Mouse (Mus musculus) gastrocnemius, postnatal 4 days (tissue): Measurements from ENCODE around the gene Akr1cl. TPM values are rescaled to one million over a fixed set of nuclear protein-coding genes. Genes with fewer than 3 reads are reported as not detected.
A peak's percentile ranks its signal among the peaks of the same experiment; 100 is the strongest.
"Not testable (repeated sequence)": the region's sequence is repeated elsewhere in the genome, so short reads cannot be mapped to it uniquely, and the experiment has no call there.

Source experiments
- DNase-seq, 2 experiments: peaks; one replicate each; pipeline ENCODE4 v3.0.0; 2021 to 2022; ENCODE audit warnings: low spot score in 2 of 2, mixed read lengths in 2 of 2
- long read RNA-seq, 2 experiments: library from polyadenylated mRNA; stranded (forward); transcript quantifications; one replicate each; pipeline ENCODE4 v2.0.0; 2021
- total RNA-seq, 2 experiments: library from RNA; stranded (reverse); gene quantifications; 2 replicates each; pipeline ENCODE4 v1.2.3; 2021

Akr1cl gene
- total RNA-seq = not detected
- long read RNA-seq, experiment 1 = 0 reads
- long read RNA-seq, experiment 2 = 0 reads

DNA sequence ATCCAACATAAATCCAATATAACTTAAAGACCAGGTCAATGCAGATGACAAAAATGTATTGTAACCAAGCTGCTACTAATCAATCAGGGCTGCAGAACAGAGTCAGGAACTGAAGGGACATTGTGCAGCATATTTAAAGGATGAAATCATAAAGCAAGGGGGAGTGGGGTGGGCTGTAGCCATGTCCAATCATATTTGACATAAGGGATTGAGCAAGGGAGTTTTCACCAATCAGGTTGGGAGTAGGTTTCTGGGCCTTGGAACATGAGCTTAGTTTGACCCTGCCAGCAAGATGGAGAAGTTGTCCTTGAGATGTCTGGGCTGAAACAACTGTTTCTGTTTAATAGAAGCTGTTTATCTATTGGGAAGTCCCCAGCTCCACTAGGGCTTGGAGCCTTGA, at the start of gene Akr1cl:
TSS of gene Akr1cl (minus strand) at position 119 of the 400 bp plus-strand sequence.
- DNase-seq = no peak

DNA sequence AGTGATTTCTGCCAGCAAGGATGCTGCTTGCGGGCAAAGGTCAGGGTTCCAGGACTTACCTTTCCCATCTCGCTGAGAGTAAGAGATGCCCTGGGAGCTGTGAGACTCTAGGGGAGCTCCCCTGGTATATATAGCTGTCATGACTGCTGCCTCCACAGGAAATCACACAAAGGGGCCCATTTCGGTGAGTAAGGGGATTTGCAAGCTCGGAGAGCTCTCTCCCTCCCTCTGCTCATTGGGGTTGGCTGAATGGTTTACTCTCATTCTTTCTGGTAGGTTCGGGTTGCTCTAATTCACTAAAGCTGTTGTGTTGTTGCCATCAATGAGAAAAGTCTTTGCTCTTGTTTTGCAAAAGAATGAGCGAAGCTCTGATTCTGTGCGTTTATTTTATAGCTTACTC, 49.6 kb upstream of the Akr1cl start, which contains the start of gene Crygb:
TSS of gene Crygb (minus strand) at position 101 of the 400 bp plus-strand sequence.
- DNase-seq = no peak

DNA sequence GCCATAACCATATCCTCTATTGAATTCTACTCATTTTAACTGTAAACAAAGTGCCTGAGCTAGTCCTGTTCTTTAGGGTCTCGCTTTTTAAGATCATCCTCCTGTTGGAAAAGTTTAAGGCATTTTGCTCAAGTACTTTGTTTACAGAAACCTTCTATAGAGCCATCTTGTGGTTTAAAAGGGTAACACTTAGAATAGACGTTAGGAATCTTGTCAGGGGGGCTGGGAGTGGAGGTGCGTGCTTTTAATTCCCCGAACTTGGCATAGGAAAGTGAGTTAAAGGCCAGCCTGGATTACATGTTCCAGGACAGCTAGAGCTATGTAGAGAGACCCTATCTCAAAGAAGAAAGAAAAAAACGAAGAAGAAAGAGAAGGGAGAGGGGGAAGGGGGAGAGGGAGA, 43.0 kb upstream of the Akr1cl start:
- no peak for DNase-seq

DNA sequence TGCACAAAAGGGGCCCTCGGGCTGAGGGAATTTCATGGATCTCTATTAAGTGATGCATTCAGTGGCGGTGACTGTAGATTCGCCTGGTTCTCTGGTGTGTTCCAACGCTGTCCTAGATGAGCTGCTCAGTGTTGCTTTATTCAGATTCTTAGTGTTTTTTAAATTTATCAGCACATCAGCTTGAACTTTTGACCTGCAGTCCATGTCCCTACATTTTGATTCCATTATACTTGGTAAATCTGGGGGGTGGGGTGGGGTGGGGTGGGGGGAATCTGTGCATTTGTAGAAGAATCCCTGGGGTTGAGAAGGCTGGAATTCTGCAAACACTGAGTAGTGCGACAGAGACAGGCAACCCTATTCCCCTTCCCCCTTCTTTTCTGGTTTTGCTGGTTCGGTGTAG, 41.0 kb upstream of the Akr1cl start, which contains the start of gene Crygc:
TSS of gene Crygc (minus strand) at position 101 of the 400 bp plus-strand sequence.
- DNase-seq = no peak

DNA sequence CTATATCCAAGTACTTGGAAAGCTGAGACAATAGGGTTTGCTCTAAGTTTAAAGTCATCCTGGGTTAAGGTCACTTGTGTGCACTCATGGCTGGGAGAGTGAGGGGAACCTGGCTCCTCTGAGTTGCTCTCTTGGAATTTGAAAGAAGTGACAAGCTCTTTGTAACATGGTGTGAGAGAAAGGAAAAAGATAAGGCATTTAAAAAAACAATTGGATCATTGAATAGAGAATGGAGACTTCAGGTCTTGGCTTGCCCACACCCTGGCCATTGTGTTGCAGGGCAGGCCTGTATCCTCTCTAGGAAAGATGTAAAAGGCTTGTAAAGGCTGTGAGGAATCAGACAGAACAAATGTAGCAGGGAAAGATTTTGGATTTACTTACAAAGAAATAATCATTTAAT, 35.3 kb upstream of the Akr1cl start:
- no peak for DNase-seq

DNA sequence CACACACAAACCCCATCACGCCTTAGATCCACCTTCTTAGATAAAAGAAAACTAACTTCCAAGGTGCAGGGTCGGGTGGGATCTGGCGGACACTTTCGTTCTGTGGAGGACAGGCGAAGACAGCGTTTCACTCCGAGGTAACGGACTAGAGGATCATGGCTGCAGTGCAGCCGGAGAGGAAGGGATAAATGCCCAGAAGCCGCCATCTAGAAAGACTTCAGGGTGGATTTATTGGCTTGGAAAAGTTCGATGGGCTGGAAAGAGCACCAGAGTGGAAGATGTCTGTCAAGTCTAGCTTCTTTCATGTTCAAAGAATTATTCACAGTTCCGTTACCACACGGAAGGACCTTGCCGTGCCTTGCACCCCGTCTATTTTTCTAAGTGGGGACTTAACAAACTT, 31.6 kb upstream of the Akr1cl start:
- no peak for DNase-seq

DNA sequence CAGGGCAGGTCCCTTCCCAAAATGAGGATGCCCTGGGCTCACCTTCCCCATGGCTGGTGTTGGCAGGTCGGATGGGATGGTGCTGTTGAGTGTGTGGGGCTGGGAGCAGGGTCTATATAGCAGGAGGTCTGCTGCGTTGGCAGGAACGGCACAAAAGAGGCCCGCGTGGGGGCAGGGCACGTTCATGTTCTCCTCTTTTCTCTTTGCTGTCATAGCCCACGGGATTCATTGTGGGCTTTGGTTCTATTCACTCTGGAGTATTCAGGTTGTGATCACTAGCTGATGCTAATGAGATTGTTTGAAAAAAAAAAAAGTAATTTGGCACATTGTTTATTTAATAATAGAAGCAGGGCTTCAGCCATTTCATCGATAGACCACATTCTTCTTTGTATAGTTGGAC, 30.8 kb upstream of the Akr1cl start, which contains the start of gene Crygd:
TSS of gene Crygd (minus strand) at position 101 of the 400 bp plus-strand sequence.
- no peak for DNase-seq

DNA sequence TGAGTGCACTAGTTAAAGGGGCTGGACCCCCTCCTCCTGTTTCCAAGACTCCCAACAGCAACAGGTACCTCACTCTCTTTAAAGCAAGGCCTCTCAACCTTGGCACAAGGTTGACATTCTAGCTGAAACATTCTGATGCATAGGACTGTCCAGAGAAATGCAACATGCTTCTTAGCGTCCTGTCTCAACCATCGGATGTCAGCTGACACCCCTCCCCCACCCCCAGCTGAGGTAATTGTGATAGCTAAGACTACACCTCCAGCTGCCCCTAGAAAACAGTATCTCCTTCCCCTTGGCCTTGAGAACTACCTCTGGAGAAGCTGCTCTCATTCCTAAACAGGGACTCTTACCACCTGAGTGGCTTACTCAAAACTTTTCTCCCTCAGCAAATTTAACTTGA, 19.6 kb upstream of the Akr1cl start:
- no peak for DNase-seq

DNA sequence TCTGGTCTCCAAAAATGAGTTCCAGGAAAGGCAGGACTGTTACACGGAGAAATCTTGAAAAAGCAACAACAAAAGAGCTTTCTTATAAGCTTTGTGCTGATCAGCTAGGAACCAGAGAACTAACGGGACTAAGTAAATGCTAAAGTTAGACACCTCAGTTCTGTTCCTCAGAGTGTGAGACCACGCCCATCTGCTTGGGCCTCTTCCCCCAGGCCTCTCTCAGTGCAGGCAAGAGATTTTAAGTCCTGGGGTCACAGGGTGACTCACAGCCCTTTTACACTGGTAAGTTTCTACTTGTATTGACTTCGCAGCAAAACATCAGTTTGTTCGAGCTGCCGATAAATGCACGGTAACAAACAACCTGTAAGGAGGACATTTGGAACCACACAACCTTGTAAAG, 19.1 kb upstream of the Akr1cl start:
- no peak for DNase-seq

DNA sequence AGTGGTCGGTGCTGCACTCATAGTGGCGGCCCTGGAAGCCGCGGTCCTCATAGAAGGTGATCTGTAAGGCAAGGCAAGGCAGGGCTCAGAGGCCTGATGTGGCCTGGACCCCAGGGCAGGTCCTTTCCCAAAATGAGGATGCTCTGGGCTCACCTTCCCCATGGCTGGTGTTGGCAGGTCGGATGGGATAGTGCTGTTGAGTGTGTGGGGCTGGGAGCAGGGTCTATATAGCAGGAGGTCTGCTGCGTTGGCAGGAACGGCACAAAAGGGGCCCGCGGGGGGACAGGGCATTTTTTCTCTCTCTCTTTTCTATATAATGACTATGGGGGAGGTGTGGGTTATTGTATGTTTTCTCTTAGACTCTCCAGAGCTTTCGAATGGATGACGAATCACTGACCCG, 18.4 kb upstream of the Akr1cl start, which contains the start of gene Cryge:
TSS of gene Cryge (minus strand) at position 198 of the 400 bp plus-strand sequence.
- DNase-seq = not testable (repeated sequence)

DNA sequence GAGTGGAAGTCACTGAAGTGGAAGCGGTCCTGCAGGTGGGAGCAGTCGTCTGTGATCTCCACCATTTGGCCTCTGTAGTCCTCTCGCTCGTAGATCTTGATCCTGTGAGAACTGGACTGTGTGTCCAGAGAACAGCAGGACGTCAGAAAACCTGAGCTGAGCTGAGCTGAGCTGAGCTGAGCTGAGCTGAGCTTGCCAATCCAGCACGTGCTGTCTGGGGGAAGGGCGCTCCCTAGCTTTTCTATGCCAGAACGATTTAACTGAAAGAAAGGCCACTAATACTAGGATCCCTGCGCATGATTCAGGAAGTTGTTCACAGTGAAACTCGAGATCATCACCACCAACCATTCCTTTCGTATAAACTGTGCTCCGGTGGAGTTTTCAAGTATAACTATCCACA, 16.2 kb upstream of the Akr1cl start:
- peak in 1 of 2 experiments; percentile 45 for DNase-seq

DNA sequence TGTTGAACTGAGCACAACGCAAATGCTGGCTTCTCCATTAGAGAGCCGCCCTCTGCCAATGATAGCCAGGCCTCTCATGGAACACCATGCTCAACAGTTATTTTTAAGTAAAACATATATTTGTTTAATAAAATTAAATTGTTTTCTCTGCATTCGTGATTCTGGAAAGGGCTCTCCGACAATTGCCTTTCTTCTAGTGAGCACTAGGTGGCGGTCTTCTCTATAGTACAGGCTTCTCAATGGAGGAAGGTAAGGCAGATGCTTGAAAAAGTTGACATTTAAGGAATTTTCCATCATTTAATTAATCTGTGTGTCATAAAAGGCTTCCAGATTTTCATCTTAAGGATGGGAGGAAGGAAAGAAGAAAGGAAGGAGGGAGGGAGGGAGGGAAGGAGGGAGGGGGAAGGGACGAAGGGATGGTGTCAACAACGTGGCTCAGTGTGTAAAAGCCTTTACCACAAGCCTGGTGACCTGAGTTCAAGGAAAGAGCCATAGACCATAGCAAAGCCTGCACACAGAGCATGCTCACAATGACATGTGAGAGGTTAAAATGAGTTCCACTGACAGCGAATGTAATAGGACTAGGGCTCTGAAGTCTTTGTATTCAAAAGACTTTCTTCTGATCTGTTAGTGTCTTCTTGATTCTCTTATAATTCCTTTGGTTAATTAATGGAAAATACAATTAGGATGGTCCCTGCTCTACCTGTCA, 14.0 kb upstream of the Akr1cl start:
- DNase-seq = no peak

DNA sequence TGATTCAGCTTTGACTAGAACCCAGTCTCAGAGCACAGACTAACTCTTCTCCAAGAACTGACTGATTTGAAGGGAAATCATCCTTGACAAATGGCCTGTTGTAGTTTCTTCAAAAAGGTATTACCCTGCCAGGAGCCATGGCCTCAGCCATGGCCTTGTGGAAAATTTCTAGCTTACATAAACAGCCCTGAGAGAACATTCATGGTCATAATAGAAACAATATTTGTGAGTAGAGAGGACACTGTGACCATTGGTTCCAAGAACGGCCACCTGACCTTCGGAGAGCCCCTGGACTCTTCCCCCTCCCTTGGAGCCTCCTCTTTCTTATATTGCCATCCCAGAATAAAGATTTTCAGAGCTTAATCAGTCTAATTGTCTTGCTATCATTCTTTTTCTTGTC, 10.9 kb upstream of the Akr1cl start:
- DNase-seq = no peak

DNA sequence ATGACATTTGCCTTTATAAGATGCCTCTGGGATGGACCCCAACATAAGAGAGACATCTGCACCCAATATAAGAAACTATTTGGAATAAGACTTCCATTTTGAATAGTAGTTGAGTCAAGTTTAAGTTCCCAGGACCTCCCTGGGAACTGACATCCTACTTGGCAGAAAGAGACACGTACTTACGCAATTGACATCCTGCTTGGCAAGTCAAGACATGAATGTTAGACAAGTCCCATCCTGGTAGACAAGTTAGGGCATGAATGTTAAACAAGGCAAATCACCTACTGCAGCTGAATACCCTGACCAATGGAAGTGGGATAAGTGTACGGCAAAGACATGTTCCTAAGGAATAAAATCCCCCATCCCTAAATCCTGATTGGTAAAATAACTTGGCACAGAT, 9.3 kb upstream of the Akr1cl start:
- DNase-seq = no peak

DNA sequence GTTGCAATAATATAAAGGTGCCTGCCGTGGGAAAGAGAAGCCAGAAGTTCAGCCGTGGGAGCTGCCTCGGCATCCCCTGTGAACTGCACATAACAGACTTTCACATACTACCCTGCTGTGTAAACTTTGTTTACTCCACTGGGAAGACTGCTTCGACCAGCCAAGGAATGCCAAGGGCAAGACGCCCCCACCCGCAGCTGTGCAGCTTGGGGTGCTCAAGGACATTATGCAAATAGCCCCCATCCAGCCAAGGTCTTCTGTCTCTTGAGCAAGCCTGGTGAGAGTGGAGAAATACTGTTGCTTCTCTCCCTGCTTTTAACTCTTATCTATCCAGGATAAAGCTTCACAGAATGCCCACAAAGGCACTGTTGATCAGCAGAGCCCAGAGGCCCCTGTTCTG, 8.2 kb upstream of the Akr1cl start:
- no peak for DNase-seq

DNA sequence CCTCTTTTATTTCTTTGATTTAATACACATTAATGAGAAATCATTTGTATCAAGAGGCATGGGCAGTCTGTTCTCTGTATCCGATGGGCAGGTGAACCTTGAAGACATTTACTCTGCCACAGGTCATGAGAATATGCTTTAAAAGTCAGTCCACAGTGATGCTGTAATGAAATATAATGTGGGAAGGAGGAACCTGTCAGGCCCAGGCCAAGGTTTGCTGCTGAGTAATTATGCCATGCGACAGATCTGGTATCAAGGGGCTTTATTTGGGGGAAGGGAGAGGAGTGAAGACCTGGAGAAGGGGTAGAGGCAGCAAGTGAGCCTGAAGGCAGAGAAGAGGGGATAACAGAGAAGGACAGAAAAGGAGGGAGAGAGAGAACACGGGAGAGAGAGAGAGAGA, 7.1 kb upstream of the Akr1cl start:
- DNase-seq = no peak

DNA sequence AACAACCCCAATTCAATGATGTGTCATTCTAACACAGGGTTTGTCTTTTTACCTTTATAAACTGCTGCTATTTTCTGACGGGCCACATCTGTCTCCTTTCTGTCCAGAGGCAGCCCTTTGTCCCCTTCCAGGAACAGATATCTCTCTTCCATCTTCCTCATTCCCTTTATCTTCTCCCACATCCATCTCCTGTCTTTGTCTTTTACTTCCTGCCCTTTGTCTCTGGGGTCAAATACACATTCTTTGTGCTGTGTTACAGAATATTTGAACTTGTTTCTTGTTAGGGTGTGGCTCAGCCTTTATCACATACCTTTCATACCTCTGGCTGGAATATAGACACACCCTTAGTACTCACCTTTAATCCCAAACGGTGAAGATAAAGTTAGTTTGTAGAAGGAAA, 5.0 kb upstream of the Akr1cl start:
- DNase-seq = no peak

DNA sequence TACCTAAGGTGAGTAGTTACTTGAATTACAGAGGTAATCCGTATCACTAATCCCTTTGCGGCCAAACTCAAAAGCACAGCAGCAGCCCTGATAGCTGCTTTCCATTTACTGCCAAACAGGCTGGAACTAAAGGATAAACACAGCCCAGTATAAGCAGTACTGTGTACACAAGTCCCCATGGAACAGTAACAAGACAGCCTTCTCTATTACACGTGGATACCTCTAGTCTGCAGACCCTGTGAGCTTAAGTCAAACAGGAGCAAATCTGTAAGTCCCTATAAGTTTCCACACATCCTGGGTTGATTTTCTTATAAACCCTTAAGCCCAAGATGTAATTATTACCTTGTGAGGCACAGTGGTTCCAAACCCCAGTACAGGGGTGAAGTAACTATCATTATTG, 3.0 kb upstream of the Akr1cl start:
- DNase-seq = no peak

DNA sequence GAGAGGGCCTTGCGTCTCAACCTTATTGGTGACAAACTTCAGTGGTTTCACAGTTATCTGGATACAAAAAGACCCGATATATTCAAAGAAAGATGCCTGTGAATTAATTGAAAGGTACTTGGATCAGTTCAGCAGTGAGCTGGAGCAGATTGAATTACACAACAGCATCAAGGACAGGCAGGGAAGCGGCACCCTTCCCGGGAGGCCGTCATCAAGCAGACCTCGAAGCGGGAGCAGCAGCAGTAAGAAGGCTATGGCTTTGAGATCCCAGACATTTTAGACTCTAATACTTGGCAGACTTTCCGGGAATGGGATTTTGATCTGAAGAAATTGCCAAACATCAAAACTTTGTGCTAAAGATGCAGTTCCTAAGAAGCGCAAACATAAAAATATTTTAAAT, 4.4 kb downstream of the Akr1cl start:
- no peak for DNase-seq

DNA sequence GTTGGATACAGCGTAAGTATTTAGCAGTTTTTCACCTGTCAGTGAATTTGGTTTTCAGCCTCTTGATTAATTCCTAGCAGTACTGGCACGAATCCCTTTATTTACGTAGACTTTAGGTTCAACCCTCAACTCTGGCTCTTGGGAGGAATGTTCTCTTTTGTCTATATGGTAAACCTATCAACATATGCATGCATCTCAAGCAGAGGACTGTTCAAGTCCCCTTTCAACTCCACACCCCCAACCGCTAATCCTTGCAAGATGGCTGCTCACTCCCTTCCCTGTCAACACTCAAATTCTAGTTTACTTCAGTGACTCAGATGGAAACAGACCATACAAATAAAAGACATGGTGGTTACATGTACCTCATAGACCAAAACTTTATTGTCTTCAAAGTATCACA, 19.8 kb downstream of the Akr1cl start:
- no peak for DNase-seq

DNA sequence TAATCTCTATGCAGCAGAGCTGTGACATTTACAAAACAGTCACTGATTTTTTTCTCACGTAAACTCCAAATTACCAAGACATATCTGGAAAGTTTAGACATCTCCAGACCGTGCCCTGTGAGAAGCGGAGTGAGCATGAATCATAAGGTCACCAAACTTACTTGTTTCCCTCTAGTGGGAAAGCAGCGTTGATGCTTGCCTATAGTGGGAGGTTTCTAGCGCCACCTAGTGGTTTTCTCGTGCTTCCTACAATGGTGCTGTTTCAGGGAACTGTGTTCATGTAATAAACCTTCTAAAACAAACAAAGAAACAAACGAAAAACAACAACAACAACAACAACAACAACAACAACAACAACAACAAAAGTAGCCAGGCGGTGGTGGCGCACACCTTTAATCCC, 22.4 kb downstream of the Akr1cl start:
- peak; percentile 39 to 54 for DNase-seq

DNA sequence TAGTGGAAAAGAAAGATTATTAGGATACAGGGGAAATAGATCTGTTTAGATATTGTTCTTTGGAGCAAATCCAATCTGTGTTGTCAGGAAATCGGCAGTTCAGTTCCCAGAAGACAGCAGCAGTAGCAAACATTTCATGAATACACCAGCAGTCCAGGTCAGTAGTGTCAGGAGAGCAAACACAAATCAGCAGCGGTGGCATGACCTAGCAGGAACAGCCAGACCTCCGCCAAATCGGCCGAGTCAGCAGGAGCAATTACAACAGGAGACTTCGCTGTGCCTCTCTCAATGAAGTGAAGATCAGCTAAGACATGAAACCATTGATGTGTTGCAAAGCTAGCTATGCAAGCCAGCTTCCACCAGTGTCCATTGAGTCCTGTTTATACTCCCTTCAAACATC, 27.0 kb downstream of the Akr1cl start:
- DNase-seq = no peak

DNA sequence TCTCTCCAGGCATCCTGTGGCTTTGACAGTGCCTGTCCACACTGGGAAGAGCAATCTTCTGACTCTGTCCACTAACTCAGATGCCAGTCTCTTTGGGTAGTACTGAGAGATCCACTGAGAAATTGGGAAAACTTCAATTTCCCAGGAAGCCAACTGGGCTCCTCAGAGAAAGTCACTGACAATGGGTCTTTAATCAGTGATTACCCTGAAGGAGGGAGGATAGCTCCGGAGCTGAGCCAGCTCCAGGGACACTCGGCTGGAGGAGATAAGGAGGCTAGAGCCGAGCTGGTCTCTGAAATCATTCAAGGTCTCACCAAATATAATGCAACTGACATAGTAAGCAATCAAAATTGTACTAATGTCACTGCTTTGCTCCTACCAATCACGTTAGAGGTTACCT, 28.0 kb downstream of the Akr1cl start:
- no peak for DNase-seq
